Mouse (Mus musculus) stomach, embryonic 14.5 days (tissue): ENCODE measurements around the gene Cpn1. TPM values are rescaled to one million over a fixed set of nuclear protein-coding genes. Genes with fewer than 3 reads are reported as not detected.

Experiments used
- ATAC-seq: fragments of 200-750 bp; cut with Nextera tagmentation; 2 replicates; pipeline ENCODE4 v1.8.0; 2017; ENCODE audit warnings: low read depth, moderate TSS enrichment; ENCODE audit not compliant: insufficient number of reproducible peaks, insufficient read depth, low FRiP score
- H3K27ac ChIP-seq: fragments of 300-500 bp; sonication (generic); 2 replicates; pipeline ENCODE4 v1.5.1; 2014; ENCODE audit warnings: mild to moderate bottlenecking, low read length, moderate library complexity, mixed read lengths
- H3K27me3 ChIP-seq: fragments of 300-500 bp; sonication (generic); 2 replicates; pipeline ENCODE4 v1.6.1; 2014; ENCODE audit warnings: low read length, control low read depth, mixed read lengths; ENCODE audit not compliant: control insufficient read depth, insufficient read depth
- H3K36me3 ChIP-seq: fragments of 300-500 bp; sonication (generic); 2 replicates; pipeline ENCODE4 v1.6.1; 2014; ENCODE audit warnings: mild to moderate bottlenecking, control low read depth, low read length, moderate library complexity, mixed read lengths; ENCODE audit not compliant: control insufficient read depth, insufficient read depth
- H3K4me1 ChIP-seq: fragments of 300-500 bp; sonication (generic); 2 replicates; pipeline ENCODE4 v1.6.1; 2014; ENCODE audit warnings: low read length, control low read depth, mixed read lengths; ENCODE audit not compliant: control insufficient read depth, insufficient read depth
- H3K4me2 ChIP-seq: fragments of 300-500 bp; sonication (generic); replicated peaks from 2 replicates; pipeline ENCODE4 v1.6.1; 2014; ENCODE audit warnings: low read depth, low read length, control low read depth
- H3K4me3 ChIP-seq: fragments of 300-500 bp; sonication (generic); 2 replicates; pipeline ENCODE4 v1.5.1; 2014; ENCODE audit warnings: low read depth, low read length, control low read depth
- H3K9ac ChIP-seq: fragments of 300-500 bp; sonication (generic); replicated peaks from 2 replicates; pipeline ENCODE4 v1.6.1; 2014; ENCODE audit warnings: low read depth, mild to moderate bottlenecking, control low read depth, low read length, moderate library complexity, mixed read lengths
- H3K9me3 ChIP-seq: fragments of 300-500 bp; sonication (generic); 2 replicates; pipeline ENCODE4 v1.6.1; 2016; ENCODE audit warnings: low read depth, low read length, control low read depth; ENCODE audit not compliant: control insufficient read depth
- WGBS: fragments of 180-500 bp; shearing (Covaris S2); extraction: QIAGEN DNeasy Blood & Tissue Kit; methylation state at CpG from one replicate; pipeline ENCODE4 v1.1.7; 2014; 5-methylcytosine and 5-hydroxymethylcytosine counted together
- polyA plus RNA-seq: library from polyadenylated mRNA; unstranded; fragments of >200 nt; fragmentation: Nextera tagmentation; extraction: Ambion mirVana; gene quantifications from 2 replicates; pipeline ENCODE4 v1.2.1, GENCODE M21; 2014

The Cpn1 gene
- polyA plus RNA-seq, 1 experiment from 2014 or later, result 46.3 TPM

DNA sequence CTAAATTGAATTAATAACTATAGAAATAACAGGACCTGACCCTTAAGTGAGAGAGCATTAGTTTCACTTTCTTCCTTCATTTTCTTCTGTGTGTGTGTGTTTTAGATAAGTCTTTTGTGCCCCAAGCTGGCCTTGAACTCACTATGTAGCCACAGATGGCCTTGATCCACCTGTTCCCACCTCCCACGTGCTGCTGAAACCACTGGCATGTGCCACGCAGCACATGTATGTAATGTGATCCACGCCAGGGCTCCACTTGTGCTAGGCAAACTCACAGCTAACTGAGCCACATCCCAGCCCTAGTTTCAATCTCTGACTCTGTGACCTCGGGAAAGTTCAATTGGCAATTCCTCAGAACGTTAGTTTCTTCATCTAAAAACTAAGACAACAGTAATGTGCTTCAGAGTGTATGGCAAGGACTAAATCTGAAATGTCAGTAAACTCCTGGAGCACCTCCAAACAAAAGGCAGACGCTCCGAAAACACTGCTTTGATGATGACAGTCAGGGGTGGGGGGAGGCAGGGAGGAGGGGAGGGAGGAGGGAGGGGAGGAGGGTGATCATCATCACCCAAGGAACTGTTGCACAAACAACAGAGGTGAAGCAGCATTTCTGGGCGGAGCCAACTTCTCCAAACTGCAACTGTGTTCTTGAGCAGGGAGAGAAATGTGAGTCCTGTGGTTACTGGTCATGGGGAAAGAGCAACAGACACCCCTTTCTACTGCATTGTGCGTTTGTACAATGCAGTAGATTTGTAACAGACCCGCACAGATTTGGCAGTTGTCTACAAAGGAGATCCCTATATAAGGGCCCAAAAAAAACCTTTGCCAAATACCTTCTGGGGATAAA lies 60.0 kb downstream of the Cpn1 start:
- 67% methylated on average over 10 of the region's 10 CpGs for WGBS
- no peak for ATAC-seq
- Histone ChIP-seq H3K27ac (no peak overlapping the region), H3K4me2 (no peak overlapping the region), H3K27me3 (no peaks in the 10 kb centered on the region), H3K9ac (no peak overlapping the region), H3K4me1 (0 out of 2 replicates have a peak, but pooled peaks cover 3% of the 10 kb centered on the region), H3K36me3 (no peaks in the 10 kb centered on the region), H3K9me3 (no peaks in the 10 kb centered on the region), H3K4me3 (no peak overlapping the region)

DNA sequence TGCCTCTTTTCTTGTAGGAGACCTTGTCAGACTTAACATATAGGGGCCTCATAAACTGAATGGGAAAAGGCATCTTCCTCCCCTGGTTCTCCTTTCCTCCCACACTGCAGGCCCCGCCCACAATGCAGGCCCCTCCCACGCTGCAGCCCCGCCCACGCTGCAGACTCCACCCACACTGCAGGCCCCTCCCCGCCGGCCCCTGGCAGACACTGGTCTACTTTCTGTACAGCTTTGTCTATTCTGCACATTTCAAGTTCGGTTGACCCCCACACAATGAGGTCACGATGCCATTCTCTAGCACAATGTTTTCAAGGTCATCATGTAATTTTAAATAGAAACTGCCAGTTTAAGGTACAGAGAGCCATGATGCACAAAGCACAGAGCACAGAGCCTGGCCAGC lies 62.0 kb downstream of the Cpn1 start:
- no peak overlapping the region for H3K4me3 ChIP-seq
- ATAC-seq, result no peak
- no peaks in the 10 kb centered on the region for H3K27me3 ChIP-seq
- H3K9me3 ChIP-seq, result no peaks in the 10 kb centered on the region
- H3K4me2 ChIP-seq, result no peak overlapping the region
- H3K36me3 ChIP-seq, result no peaks in the 10 kb centered on the region
- H3K9ac ChIP-seq, result no peak overlapping the region
- 66% methylated on average over 8 of the region's 8 CpGs for WGBS
- peaks cover 12% of the 10 kb centered on the region for H3K4me1 ChIP-seq
- H3K27ac ChIP-seq, result no peak overlapping the region

- no peak overlapping the region for H3K4me3 ChIP-seq
- no peak for ATAC-seq
- H3K4me1 ChIP-seq, result peaks cover 12% of the 10 kb centered on the region
- no peak overlapping the region for H3K27ac ChIP-seq
- H3K27me3 ChIP-seq, result no peaks in the 10 kb centered on the region
- H3K36me3 ChIP-seq, result no peaks in the 10 kb centered on the region
- no peak overlapping the region for H3K4me2 ChIP-seq
- 94% methylated on average over 7 of the region's 7 CpGs for WGBS
- H3K9me3 ChIP-seq, result no peaks in the 10 kb centered on the region
- H3K9ac ChIP-seq, result no peak overlapping the region
Measured at GRCm38 (mm10) chr19:43922963-43923362, 63.4 kb downstream of the Cpn1 start.

- no peak for ATAC-seq
- H3K27ac ChIP-seq, result no peak overlapping the region
- H3K9me3 ChIP-seq, result no peaks in the 10 kb centered on the region
- no peaks in the 10 kb centered on the region for H3K27me3 ChIP-seq
- H3K9ac ChIP-seq, result no peak overlapping the region
- H3K36me3 ChIP-seq, result no peaks in the 10 kb centered on the region
- 51% methylated on average over 13 of the region's 13 CpGs for WGBS
- H3K4me1 ChIP-seq, result peaks cover 13% of the 10 kb centered on the region
- H3K4me3 ChIP-seq, result no peak overlapping the region
- no peak overlapping the region for H3K4me2 ChIP-seq
Measured at GRCm38 (mm10) chr19:43921410-43921809, 64.9 kb downstream of the Cpn1 start.

- no peak overlapping the region; the same call in 1 of the 2 replicates for H3K9ac ChIP-seq
- 29% methylated on average over 32 of the region's 32 CpGs for WGBS
Measured at GRCm38 (mm10) chr19:43920453-43921300, 65.7 kb downstream of the Cpn1 start.

DNA sequence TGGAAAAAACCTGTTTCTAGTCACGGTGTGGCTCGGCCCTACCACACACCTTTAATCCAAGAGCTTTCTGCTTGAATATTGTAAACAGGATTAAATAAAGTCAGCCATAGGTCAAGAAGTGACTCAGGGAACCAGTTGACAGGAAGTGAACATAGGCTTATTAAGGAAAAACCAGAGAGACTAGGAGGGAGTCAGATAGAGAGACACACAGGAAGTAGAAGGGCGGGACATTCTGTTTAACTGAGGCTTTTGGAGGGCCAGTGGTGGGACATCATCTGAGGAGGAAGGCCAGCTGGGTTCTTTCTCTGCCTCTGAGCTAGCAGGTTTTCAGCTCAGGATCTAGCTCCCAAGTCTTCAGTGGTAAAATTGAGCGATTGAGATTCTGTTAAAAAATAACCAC lies 66.5 kb downstream of the Cpn1 start:
- Histone ChIP-seq H3K36me3 (no peaks in the 10 kb centered on the region), H3K9me3 (no peaks in the 10 kb centered on the region), H3K4me3 (no peak overlapping the region), H3K9ac (no peak overlapping the region), H3K27me3 (no peaks in the 10 kb centered on the region), H3K4me1 (peaks cover 13% of the 10 kb centered on the region), H3K4me2 (no peak overlapping the region), H3K27ac (no peak overlapping the region)
- no peak for ATAC-seq
- WGBS, result 73% methylated on average over 4 of the region's 4 CpGs

More at GRCm38 (mm10) chr19:43920453-43921300, 65.7 kb downstream of the Cpn1 start:
- no peak for ATAC-seq
- Histone ChIP-seq H3K4me1 (peaks cover 13% of the 10 kb centered on the region), H3K9me3 (no peaks in the 10 kb centered on the region), H3K27ac (no peak overlapping the region), H3K27me3 (no peaks in the 10 kb centered on the region), H3K4me3 (no peak overlapping the region), H3K4me2 (no peak overlapping the region), H3K36me3 (no peaks in the 10 kb centered on the region)

DNA sequence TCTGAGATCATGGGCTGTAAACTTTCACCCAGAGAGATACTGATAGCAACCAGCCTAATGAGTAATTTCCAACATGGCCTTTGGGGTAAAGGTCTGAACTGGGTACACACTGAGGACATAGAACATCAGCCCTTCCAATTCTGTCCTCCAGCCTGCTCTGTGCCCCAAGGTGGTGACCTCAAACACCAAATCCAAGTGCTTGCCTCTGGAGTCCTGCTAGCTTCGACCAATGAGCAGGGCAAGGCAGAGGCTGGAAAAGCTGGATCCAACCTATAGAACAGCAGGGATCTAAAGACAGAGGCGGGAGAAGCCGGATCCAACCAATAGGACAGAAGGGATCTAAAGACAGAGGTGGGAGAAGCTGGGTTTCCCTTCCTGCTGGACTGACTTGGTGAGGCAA lies 67.5 kb downstream of the Cpn1 start:
- no peaks in the 10 kb centered on the region for H3K36me3 ChIP-seq
- no peak overlapping the region for H3K9ac ChIP-seq
- WGBS, result 86% methylated on average over 3 of the region's 3 CpGs
- no peak overlapping the region for H3K4me3 ChIP-seq
- no peak overlapping the region for H3K4me2 ChIP-seq
- H3K27me3 ChIP-seq, result no peaks in the 10 kb centered on the region
- no peak for ATAC-seq
- peaks cover 13% of the 10 kb centered on the region for H3K4me1 ChIP-seq
- H3K9me3 ChIP-seq, result no peaks in the 10 kb centered on the region
- H3K27ac ChIP-seq, result no peak overlapping the region

DNA sequence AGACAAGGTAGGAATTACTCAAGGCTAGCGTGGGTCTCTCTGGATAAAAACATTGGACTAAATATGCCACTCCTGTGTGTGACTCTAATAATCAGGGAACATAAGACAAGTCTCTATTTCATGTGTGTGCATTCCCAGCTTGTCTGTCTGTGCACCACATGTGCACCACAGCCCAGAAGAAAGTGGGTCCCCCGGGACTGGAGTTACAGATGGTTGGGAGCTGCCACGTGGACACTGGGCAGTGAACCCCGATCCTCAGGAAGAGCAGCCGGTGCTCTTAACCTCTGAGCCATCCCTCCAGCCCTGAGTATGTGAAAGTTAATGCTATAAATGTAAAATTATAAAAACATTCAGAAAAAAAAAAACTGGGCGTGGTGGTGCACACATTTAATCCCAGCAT lies 68.6 kb downstream of the Cpn1 start:
- Histone ChIP-seq H3K4me1 (peaks cover 13% of the 10 kb centered on the region), H3K9me3 (no peaks in the 10 kb centered on the region), H3K9ac (no peak overlapping the region), H3K36me3 (no peaks in the 10 kb centered on the region), H3K4me3 (no peak overlapping the region), H3K4me2 (no peak overlapping the region), H3K27me3 (no peaks in the 10 kb centered on the region), H3K27ac (no peak overlapping the region)
- ATAC-seq, result no peak
- WGBS, result 92% methylated on average over 6 of the region's 6 CpGs
